Mouse (Mus musculus) heart, adult 10 weeks (tissue): ENCODE measurements around the gene Calu. TPM values are rescaled to one million over a fixed set of nuclear protein-coding genes. Genes with fewer than 3 reads are reported as not detected.

Experiments used
- polyA plus RNA-seq: library from polyadenylated mRNA; stranded (reverse); fragments of 350-450 nt; fragmentation: Illumina TruSeq; extraction: RNeasy Lipid Tissue Mini Kit (QIAGEN cat#74804); gene quantifications from one replicate; pipeline ENCODE4 v1.2.3, GENCODE M21; 2014; ENCODE audit warnings: low read depth, low replicate concordance

Gene Calu
- 259 TPM for polyA plus RNA-seq

DNA sequence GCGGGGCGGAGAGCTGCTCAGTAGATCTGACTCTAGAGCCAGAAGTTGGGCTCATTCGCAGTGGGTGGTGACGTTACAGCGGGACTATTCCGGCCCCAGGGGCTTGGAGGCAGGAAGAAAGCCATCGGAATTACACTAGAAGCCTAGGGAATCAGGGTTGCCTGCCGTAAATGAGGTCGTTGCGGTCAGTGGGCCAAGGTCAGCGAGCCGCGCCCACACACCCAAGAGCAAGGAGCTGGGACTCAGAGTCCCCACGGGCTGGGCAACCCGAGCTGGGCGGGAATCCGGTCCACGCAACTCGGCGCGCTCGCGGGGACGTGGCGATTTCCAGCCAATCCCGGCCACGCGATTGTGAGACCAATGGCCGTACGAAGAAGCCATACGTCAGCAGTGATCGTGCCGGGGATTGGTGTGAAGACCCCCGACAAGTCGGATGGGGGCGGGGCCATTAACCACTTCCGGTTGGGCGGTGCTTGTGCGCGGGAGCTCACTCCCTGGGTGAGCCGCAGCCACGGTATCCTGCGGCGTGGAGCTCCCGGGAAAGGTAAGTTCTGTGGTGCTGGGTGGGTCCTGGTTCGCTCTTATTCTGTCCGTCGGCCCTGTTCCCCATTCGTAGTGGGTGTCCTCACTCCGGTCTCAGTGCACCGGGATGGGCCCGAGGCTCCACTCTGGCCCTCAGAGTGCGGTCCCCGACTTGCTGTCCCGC is at the start of gene Calu:
Gene Calu (plus strand): TSS at position 405 of the 706 bp plus-strand sequence.

DNA sequence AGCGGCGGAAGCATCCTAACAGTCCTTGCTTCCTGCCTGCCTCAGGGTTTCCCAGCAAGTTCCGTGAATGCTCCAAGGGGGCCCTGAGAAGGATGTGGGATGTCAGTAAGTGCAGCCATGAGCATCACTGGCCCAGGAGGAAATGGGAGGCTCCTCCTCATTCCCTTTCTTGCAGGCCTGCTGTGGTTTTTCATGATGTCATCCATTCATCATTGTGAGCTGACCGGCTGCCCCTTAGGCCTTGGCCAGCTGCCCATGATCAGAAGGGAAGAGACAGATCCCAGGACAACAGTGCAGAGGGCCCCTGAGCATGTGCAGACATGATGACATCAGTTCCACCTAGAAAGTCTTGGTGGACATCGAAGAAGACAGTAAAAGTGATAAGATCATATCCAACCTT is 29.0 kb upstream of the Calu start, which contains the start of gene Fam71f1:
Gene Fam71f1 (plus strand): TSS at position 262 of the 400 bp plus-strand sequence.

DNA sequence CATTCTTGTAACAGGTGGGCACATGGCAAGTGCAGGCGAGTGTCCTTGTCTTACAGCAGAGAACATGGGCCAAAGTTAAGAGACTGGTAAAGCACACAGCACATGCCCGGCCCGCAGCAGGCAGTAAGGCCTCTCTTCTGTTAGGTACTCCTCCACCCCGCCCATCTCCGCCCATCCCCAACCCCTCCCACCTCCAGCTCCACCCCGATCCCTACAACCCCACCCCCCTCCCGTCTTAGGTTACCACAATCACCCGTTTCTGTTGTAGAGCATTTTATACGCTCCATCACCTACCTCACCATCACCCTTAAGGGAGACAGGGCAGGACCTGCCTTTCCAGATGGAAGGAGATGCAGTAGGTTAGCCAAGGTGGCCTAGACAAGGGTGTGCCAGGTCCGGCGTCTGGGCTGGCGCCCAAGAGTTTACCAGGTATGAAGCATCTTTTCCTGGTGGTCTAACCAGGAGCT is 40.2 kb downstream of the Calu start, which contains the start of gene Opn1sw:
Gene Opn1sw (minus strand): TSS at position 417 of the 467 bp plus-strand sequence.

DNA sequence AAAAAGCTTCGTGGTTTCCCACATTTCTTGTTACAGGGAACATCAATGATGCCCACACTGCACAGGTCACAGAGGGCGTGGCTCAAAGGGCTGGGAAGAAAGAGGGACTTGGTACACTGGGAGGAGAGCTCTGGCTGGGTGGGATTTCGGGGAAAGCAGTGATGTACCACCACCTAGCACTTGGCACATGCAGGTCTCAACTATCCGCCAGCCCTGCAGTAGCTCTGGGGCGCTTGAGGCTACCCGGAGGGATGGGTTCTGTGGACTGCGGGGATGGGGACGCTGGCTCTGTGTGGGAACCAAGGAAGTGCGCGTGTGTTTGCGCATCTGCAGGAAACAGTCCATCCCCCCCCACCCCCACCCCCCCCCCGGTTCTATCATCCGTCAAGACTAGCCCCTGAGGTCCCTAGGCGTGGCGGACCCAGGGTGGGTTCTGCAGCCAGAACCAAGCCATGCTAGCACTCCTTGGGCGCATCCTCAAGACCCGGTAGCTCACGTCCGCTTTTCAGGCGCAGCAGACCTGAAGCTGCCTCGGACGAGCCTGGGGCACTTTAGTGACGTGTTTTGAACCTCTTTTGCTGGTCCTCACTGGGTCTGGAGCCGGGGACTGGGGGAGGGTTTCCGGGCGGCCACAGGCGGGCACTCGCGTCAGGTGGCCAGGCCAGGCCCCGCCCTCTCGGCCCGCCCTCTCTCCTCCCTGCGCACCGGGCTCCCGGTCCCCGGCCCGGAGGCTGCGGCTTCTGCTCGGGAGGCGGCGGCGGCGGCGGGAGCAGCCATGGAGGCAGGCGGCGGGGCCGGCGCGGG is 48.2 kb downstream of the Calu start, which contains the start of gene Ccdc136:
Gene Ccdc136 (plus strand): TSS at position 400 of the 804 bp plus-strand sequence.

Other genes with a start within 250 kb of the Calu start
- 34.6 TPM for gene Rbm28, start 183.1 kb upstream of the Calu start, polyA plus RNA-seq
- gene Prrt4, start 168.5 kb upstream of the Calu start, polyA plus RNA-seq = 1.3 TPM
- gene Impdh1, start 131.7 kb upstream of the Calu start, polyA plus RNA-seq = 18.4 TPM
- 9.1 TPM for gene Hilpda, start 75.6 kb upstream of the Calu start, polyA plus RNA-seq
- gene Fam71f2, start 68.5 kb upstream of the Calu start, polyA plus RNA-seq = not detected
- not detected for gene Fam71f1, start 28.9 kb upstream of the Calu start, polyA plus RNA-seq
- not detected for gene Opn1sw, start 40.4 kb downstream of the Calu start, polyA plus RNA-seq
- gene Ccdc136, start 48.2 kb downstream of the Calu start, polyA plus RNA-seq = 1.5 TPM
- gene Flnc, start 85.2 kb downstream of the Calu start, polyA plus RNA-seq = 97.5 TPM
- 114 TPM for gene Atp6v1f, start 119.6 kb downstream of the Calu start, polyA plus RNA-seq
- not detected for gene Atp6v1fnb, start 123.4 kb downstream of the Calu start, polyA plus RNA-seq
- gene Kcp, start 159.9 kb downstream of the Calu start, polyA plus RNA-seq = 4.6 TPM
- 4.4 TPM for gene Irf5, start 178.6 kb downstream of the Calu start, polyA plus RNA-seq